Mouse (Mus musculus): ENCODE data around the gene Cd81. TPM values are rescaled to one million over a fixed set of nuclear protein-coding genes. Genes with fewer than 3 reads are reported as not detected.

Cd81 gene
- polyA plus RNA-seq, 1 experiment, result 380 TPM

DNA sequence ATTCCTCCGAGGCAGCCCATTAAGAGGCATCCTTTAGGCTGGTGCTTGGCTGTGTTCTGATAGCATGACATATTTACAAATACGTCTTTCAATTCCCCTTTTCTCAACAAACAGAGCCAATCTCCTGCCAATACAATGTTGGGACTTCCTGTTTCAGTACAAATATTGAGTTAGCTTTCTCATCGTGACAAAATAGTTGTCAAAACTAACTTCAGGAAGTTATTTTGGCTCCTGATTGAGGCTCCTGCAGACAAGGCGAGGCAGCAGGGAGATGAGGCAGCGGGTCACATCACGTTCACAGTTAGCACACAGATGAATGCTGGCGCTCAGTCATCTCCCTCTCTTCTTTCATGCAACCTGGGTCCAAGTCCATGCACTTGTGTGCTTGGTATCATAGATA, 6.2 kb upstream of the Cd81 start:
- H3K4me3 ChIP-seq (ENCODE audit: insufficient read depth, poor library complexity, severe bottlenecking), result no peak overlapping the region
- no peaks in the 10 kb centered on the region for H3K79me3 ChIP-seq (ENCODE audit: low read depth)
- no peaks in the 10 kb centered on the region for H3K27me3 ChIP-seq (ENCODE audit: control insufficient read depth, insufficient read depth, insufficient read length)
- no peaks in the 10 kb centered on the region for H3K36me3 ChIP-seq (ENCODE audit: control insufficient read depth, insufficient read depth)
- H3K79me2 ChIP-seq (ENCODE audit: control insufficient read depth, insufficient read depth), result no peaks in the 10 kb centered on the region
- TF ChIP-seq MAX (IDR thresholded peaks at IDR 0.05), result no peak
- no peak for TF ChIP-seq FOSL1 (IDR thresholded peaks at IDR 0.05; ENCODE audit: insufficient read depth, low read length, poor library complexity, severe bottlenecking)
- TF ChIP-seq MYOG (IDR thresholded peaks at IDR 0.05; ENCODE audit: control insufficient read depth, extremely low read depth, insufficient read length), result no peak
- no peak for TF ChIP-seq MYOD1 (IDR thresholded peaks at IDR 0.05; ENCODE audit: control insufficient read depth, insufficient read length, low read depth)
- no peak for TF ChIP-seq CEBPB (IDR thresholded peaks at IDR 0.05; ENCODE audit: low read depth)
- no peak for TF ChIP-seq USF1 (IDR thresholded peaks at IDR 0.05; ENCODE audit: low read depth)
- TF ChIP-seq CTCF (IDR thresholded peaks at IDR 0.05; ENCODE audit: control insufficient read depth, insufficient read depth, insufficient read length), result no peak
- no peak overlapping the region for H3ac ChIP-seq (ENCODE audit: control insufficient read depth, insufficient read length, low read depth)

DNA sequence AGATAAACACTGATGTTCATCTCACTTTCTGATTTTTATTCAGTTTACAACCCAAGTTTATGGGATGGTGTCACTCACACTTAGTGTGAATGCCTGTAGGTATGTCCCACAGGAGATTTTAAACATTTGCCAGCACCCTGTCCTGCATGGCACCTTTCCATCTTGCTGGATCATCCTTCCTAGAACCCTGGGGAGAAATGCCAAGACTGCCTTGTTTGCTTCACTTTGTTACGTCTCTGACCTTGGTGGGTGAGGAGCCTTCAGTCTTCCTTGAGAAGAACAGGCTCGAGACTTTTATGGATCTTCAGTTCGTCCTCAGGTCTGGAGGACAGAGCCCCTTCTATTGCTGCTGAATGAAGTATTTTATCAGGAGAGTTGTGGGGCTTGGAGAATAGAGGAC, 3.2 kb upstream of the Cd81 start:
- Histone ChIP-seq H3K27me3 (ENCODE audit: control insufficient read depth, insufficient read depth, insufficient read length) (no peaks in the 10 kb centered on the region), H3K4me3 (ENCODE audit: insufficient read depth, poor library complexity, severe bottlenecking) (no peak overlapping the region), H3K79me3 (ENCODE audit: low read depth) (peaks cover 10% of the 10 kb centered on the region), H3K79me2 (ENCODE audit: control insufficient read depth, insufficient read depth) (peaks cover 16% of the 10 kb centered on the region), H3K36me3 (ENCODE audit: control insufficient read depth, insufficient read depth) (no peaks in the 10 kb centered on the region), H3ac (ENCODE audit: control insufficient read depth, insufficient read length, low read depth) (no peak overlapping the region)
- TF ChIP-seq CTCF (IDR thresholded peaks at IDR 0.05; ENCODE audit: control insufficient read depth, insufficient read depth, insufficient read length) (no peak), FOSL1 (IDR thresholded peaks at IDR 0.05; ENCODE audit: insufficient read depth, low read length, poor library complexity, severe bottlenecking) (no peak), MYOG (IDR thresholded peaks at IDR 0.05; ENCODE audit: control insufficient read depth, extremely low read depth, insufficient read length) (no peak), USF1 (IDR thresholded peaks at IDR 0.05; ENCODE audit: low read depth) (no peak), CEBPB (IDR thresholded peaks at IDR 0.05; ENCODE audit: low read depth) (no peak), MAX (IDR thresholded peaks at IDR 0.05) (no peak)

DNA sequence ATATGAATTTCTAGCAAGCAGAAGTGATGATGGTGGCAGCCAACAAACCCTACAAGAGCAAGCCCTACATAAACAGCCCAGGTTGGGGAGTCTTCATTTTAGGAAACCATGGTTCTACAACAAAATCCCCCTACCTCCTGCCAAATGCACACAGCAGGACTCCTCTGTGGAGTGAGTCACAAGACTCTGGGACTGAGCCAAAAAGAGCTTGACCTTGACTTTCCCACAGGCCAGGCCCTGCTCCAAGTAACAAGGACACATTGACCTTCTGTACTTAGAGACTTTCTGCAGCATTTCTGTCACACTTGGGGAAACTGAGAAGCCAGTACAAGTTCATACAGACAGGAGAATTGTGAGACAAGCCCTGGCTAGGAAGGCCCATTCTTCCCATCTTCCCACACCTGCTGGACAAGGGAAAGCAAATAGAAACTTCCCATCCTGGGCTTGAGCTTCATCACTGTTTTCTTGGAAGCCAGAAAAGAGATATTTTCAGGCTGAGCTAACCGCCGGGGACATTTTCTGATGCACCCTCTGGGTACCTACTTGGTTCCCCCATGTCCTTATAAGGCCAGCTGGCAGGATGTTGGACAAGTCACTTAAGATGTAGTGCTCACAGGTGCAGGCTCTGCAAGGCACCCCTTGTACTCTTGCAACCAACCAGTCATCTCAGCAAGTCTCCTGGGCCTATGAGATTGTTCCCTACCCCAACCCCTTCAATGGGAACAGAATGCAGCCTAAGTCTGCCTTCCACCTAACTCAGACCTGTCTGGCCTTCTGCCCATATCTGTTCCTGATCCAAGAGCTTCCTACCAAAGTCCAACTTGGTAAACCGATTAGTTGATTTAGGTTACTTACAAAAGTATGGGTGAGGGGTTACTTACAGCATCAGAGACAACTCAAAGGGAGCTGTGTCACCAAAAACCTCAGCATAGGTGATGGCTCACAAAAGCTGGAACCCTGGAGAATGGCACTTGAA, 2.4 kb upstream of the Cd81 start:
- TF ChIP-seq MYOD1 (IDR thresholded peaks at IDR 0.05; ENCODE audit: control insufficient read depth, insufficient read length, low read depth) (peak; percentile 29), USF1 (IDR thresholded peaks at IDR 0.05; ENCODE audit: low read depth) (no peak)

DNA sequence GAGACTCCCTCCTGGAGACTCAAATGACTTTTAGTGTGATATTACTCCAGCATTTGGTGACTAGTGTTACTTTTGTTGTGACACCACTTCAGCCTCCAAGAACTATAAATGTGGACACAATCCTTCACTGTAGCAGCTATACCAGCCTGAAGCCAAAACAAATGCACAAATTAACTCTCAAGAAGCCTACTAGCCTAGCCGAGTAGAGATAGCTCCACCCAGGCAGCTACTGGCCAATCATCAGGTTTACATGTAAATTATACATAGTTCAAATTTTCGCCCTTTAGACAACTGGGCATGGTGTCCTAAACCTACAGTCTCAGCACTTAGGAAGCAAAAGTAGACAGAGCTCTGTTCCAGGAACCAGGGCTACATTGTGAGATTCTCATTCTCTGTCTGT, 1.2 kb upstream of the Cd81 start:
- peaks cover 10% of the 10 kb centered on the region for H3K36me3 ChIP-seq (ENCODE audit: control insufficient read depth, insufficient read depth)
- peaks cover 36% of the 10 kb centered on the region for H3K79me2 ChIP-seq (ENCODE audit: control insufficient read depth, insufficient read depth)

More for the DNA sequence above, 2.4 kb upstream of the Cd81 start:
- Histone ChIP-seq H3K4me3 (ENCODE audit: insufficient read depth, poor library complexity, severe bottlenecking) (no peak overlapping the region), H3K27me3 (ENCODE audit: control insufficient read depth, insufficient read depth, insufficient read length) (no peaks in the 10 kb centered on the region), H3K79me3 (ENCODE audit: low read depth) (peaks cover 18% of the 10 kb centered on the region), H3K36me3 (ENCODE audit: control insufficient read depth, insufficient read depth) (no peaks in the 10 kb centered on the region), H3K79me2 (ENCODE audit: control insufficient read depth, insufficient read depth) (peaks cover 24% of the 10 kb centered on the region), H3ac (ENCODE audit: control insufficient read depth, insufficient read length, low read depth) (no peak overlapping the region)

DNA sequence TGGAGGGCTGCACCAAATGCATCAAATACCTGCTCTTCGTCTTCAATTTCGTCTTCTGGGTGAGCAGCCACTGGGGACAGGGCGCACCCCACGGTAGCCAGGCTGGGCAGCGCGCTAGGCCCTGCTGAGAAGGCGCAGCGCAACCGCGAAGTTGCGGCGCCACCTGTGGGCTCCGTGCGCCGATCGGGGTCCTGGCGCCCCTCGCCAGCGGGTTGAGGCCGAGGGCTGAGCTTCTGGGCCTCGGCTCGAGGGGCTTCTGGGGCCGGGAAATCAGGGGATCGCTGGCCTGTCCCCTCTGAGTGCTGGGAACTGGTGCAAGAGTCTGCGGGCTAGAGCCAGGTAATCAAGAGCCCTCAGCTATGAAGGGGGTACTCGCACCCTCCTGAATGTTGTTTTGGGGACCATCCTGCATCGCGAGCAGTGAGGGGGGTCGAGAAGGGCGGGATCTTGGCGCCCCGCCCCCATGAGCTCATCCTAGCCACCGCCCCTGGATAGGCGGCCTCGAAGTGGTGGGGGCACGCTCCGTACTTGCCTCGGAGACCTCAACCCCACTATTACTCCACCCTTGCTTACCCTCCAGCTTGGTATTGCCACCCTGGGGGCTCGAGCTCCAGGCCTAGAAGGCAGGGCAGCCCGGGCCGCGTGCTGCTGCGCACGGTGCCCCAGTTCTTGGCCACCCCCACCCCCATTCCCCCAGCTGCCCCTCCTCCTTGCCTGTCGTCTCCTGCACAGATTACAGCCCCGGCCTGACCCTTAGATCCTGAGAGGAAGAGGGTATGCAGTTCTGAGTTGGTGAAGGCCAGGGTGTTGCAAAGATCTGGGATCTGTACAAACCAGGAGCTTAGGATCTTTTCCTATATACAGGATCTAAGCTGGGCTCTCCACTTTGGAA, 715 bp downstream of the Cd81 start:
- Histone ChIP-seq H3K36me3 (ENCODE audit: control insufficient read depth, insufficient read depth) (peaks cover 23% of the 10 kb centered on the region), H3ac (ENCODE audit: control insufficient read depth, insufficient read length, low read depth) (peak overlapping the region; percentile 68), H3K4me3 (ENCODE audit: insufficient read depth, poor library complexity, severe bottlenecking) (peak overlapping the region; percentile 69), H3K79me2 (ENCODE audit: control insufficient read depth, insufficient read depth) (peaks cover 55% of the 10 kb centered on the region), H3K27me3 (ENCODE audit: control insufficient read depth, insufficient read depth, insufficient read length) (no peaks in the 10 kb centered on the region), H3K79me3 (ENCODE audit: low read depth) (peaks cover 49% of the 10 kb centered on the region)
- TF ChIP-seq CEBPB (IDR thresholded peaks at IDR 0.05; ENCODE audit: low read depth) (no peak), CTCF (IDR thresholded peaks at IDR 0.05; ENCODE audit: control insufficient read depth, insufficient read depth, insufficient read length) (peak; percentile 12), MYOG (IDR thresholded peaks at IDR 0.05; ENCODE audit: control insufficient read depth, extremely low read depth, insufficient read length) (no peak), MYOD1 (IDR thresholded peaks at IDR 0.05; ENCODE audit: control insufficient read depth, insufficient read length, low read depth) (no peak), FOSL1 (IDR thresholded peaks at IDR 0.05; ENCODE audit: insufficient read depth, low read length, poor library complexity, severe bottlenecking) (no peak)

More for the DNA sequence above, 1.2 kb upstream of the Cd81 start:
- H3K79me3 ChIP-seq (ENCODE audit: low read depth), result peaks cover 30% of the 10 kb centered on the region
- H3ac ChIP-seq (ENCODE audit: control insufficient read depth, insufficient read length, low read depth), result no peak overlapping the region
- H3K4me3 ChIP-seq (ENCODE audit: insufficient read depth, poor library complexity, severe bottlenecking), result no peak overlapping the region
- no peaks in the 10 kb centered on the region for H3K27me3 ChIP-seq (ENCODE audit: control insufficient read depth, insufficient read depth, insufficient read length)
- no peak for TF ChIP-seq MYOD1 (IDR thresholded peaks at IDR 0.05; ENCODE audit: control insufficient read depth, insufficient read length, low read depth)

Data from C2C12 (cell line).